Mouse (Mus musculus) ovary, adult 2 months (tissue): Measurements from ENCODE around the gene Nktr. TPM values are rescaled to one million over a fixed set of nuclear protein-coding genes. Genes with fewer than 3 reads are reported as not detected.

ENCODE experiments used
- polyA plus RNA-seq: library from polyadenylated mRNA; depleted of rRNA; stranded (reverse); fragments of >200 nt; gene quantifications from 2 replicates; pipeline ENCODE4 v1.2.3, GENCODE M21; 2012; rRNA removed

Nktr gene
- polyA plus RNA-seq: 46.0 and 59.0 TPM in 2 replicates

DNA sequence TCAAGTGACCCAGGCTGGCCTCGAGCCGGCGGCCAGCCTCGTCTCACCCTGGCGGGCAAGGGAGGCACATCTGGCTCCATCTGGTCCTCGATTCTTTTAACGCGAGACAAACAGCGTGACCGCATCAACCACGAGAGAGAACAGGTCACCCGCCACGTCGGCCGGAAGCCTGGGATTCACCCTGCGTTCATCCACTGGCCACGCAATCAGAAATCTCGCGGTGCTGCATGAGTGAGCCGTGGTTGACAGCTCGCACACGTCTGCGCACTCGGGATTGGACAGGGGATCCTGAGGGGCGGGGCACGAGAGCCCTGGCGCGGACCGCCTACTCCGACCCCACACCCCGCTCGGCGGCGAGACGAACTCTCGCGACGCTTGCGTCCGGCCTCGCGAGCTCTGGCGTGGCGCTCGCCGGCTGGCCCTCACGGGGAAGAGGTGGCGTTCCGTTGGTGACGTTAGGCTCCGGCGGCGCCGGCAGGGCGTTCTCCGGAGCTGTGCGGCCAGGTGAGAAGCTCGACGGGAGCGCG, at the start of gene Nktr:
Gene Nktr (plus strand): TSS at position 378 of the 527 bp plus-strand sequence.

GRCm38 (mm10) chr9:121704646-121705625, 14.0 kb upstream of the Nktr start, which contains the start of gene Sec22c:
Gene Sec22c, minus strand, starts transcription at chr9:121705490.

DNA sequence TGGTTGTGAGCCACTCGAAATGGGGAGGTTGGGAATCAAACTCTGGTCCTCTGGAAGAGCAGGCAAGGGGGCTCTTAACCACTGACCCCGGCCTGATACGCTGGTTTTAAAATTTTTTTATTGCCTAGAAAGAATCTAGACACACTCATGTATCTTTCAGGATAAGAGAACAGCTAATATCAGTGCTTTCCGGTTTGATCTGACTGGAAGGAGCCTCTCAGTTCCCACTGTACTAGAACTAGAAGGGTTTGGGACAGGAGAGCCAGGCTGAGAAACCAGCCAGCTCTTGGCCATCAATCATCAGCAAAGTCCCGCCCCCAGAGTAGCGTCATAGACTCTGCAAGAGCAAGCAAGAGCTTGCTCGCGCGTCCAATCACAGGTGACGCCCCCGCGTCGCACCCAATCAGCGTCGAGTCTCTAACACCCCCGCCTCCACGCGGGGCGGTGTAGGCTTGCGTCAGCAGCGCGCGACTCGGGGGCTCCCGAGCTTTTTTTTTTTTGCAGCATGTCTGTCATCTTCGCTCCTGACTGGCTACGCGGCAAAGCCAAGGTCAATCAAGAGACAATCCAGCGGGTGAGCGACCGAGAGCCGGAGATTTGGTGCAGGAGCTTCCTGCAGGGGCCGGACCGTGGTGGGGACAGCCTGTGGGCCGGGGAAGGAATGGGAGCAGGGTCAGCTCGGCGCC, 8.9 kb upstream of the Nktr start, which contains the start of gene Ss18l2:
Gene Ss18l2 (plus strand): TSS at position 432 of the 686 bp plus-strand sequence.

DNA sequence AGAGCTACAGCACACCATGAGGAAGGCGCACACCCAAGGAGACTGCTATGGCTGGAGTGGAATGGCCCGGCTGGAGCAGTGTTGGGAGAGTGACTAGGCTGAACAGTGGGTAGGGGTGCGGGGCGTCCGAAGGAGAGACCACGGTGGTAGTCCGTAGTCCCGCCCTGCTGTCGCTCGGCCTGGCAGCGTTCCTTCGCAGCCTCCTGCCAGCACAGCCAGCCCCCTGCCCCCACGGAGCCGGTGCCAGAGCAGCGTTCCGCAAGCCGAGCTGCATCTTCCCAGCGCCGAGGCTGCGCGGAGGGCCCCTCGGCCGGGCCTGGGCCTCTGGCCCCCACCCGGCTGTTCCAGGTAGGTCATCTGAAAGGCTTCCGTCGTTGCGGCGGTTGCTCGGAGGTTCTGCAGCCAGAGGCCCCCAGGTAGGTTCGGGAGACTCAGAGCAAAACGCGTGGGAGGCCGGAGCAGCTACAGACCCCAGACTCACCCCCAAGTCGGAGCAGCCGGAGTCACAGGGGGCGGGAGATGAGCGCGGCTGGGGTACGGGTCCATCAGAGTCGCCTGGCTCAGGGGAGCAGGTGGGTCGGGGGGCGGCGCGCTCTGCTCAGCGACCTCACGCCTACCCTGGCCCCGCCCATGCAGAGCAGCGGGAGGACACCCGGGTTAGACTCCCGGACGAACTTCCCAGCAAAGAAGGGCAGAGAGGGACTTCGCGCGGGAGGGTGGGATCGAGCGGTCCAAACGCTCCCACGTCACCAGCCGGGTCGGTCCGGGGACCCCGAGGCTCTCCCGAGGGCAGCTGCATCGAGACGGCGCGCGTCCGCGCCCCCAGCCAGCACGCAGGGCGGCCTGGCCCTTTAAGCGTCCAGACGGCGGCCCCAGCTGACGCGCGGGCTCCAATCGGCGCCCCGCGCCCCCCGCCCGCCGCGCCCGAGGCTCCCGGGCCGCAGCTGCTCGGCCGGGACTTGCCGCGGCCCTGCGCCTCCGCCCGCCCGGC, 40.4 kb downstream of the Nktr start, which contains the start of gene Zfp651:
Gene Zfp651 (plus strand): TSS at position 240 of the 991 bp plus-strand sequence.

GRCm38 (mm10) chr9:121777484-121778065, 58.6 kb downstream of the Nktr start, which contains the start of gene Klhl40:
Gene Klhl40, plus strand, starts transcription at chr9:121777607.

DNA sequence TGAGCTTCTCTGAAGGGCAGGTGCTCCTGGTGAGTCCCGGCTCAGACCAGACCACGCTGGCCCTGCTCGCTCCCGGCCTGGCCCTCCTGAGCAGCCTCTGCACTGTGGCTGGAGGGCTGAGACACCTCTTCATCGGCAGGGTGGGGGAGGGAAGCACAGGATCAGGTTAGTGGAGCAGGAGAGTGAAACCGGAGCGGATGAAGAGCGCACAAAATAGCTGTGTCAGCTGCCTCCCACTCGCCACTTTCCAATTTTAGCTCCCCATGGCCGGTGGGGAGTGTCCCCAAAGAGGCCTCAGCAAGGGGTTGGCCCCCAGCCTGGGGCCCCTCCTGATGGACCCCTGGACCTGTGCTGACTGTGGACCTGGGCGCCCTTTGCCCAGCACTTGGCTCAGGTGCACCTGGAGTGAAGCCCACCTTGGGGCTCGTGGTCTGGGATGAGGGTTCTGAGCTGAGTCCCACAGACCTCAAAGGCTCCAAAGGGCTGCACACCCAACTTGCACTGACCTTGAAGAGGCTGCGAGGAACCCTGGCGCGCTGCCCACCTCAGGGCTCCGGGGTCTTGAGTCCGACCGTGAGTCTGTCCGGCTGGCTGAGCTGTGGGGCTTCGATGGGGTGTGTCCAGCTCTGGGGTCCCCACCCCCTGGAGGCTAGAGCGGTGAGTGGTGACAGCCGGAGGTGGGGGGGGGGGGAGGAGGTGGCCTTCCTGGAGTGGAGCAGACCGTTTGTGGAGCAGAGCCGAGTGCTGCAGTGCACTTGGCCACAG, 73.0 kb downstream of the Nktr start, which contains the start of gene Hhatl:
Gene Hhatl (minus strand): TSS at position 751 of the 765 bp plus-strand sequence.

Other genes with a start within 250 kb of the Nktr start
- 0.94 and 1.2 TPM in 2 replicates for gene Cck, start 223.5 kb upstream of the Nktr start, polyA plus RNA-seq
- 0.17 and 0.39 TPM in 2 replicates for gene Lyzl4, start 77.1 kb upstream of the Nktr start, polyA plus RNA-seq
- 1.4 and 2.9 TPM in 2 replicates for gene Vipr1, start 76.5 kb upstream of the Nktr start, polyA plus RNA-seq
- 7.4 and 11.1 TPM in 2 replicates for gene Sec22c, start 13.7 kb upstream of the Nktr start, polyA plus RNA-seq
- gene Ss18l2, start 8.8 kb upstream of the Nktr start, polyA plus RNA-seq: 10.7 and 14.3 TPM in 2 replicates
- 72.1 and 78.1 TPM in 2 replicates for gene Zfp651, start 40.2 kb downstream of the Nktr start, polyA plus RNA-seq
- gene Klhl40, start 58.4 kb downstream of the Nktr start, polyA plus RNA-seq: 0.87 and 0.97 TPM in 2 replicates
- 5.1 and 5.4 TPM in 2 replicates for gene Hhatl, start 73.3 kb downstream of the Nktr start, polyA plus RNA-seq
- 3.8 and 4.0 TPM in 2 replicates for gene Ccdc13, start 120.3 kb downstream of the Nktr start, polyA plus RNA-seq
- 11.7 and 13.6 TPM in 2 replicates for gene Higd1a, start 139.2 kb downstream of the Nktr start, polyA plus RNA-seq
- gene Ackr2, start 179.2 kb downstream of the Nktr start, polyA plus RNA-seq: 2.6 and 2.7 TPM in 2 replicates
- 0.36 and 0.40 TPM in 2 replicates for gene Cyp8b1, start 197.1 kb downstream of the Nktr start, polyA plus RNA-seq
- 9.3 and 9.7 TPM in 2 replicates for gene Fam198a, start 231.8 kb downstream of the Nktr start, polyA plus RNA-seq